Mouse (Mus musculus) lung, postnatal 0 days (tissue): Measurements from ENCODE around the gene Gimap5.

Experiments
- CTCF ChIP-seq: IDR thresholded peaks from 2 replicates; pipeline ENCODE4 v1.5.1; 2016; ENCODE audit warnings: antibody characterized with exemption, mild to moderate bottlenecking
- EP300 ChIP-seq: IDR thresholded peaks from 2 replicates; pipeline ENCODE4 v1.6.1; 2016; ENCODE audit warnings: antibody characterized with exemption, mild to moderate bottlenecking, control low read depth

DNA sequence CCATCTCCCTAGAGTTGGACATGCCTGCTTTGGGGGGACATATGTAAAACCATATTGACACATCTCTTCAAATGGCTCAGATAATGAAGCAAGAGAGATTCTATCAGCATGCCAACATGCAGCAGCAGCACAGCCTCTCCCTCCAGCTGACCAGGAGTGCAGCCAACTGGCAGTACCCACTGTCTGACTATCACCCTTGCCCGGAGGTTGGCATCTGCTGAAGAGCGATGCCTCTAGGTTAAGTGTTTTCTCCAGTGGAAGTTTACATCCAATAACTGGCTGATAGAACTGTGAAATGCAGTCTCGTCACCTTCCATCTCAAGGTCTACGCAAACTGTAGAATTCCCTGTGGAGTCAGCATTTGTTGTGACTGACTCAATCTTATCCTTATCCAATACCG lies 8.3 kb upstream of the Gimap5 start:
- TF ChIP-seq EP300, result no peak
- no peak for TF ChIP-seq CTCF
